Mouse (Mus musculus) small intestine, adult 2 months (tissue): Measurements from ENCODE around the gene Grtp1. TPM values are rescaled to one million over a fixed set of nuclear protein-coding genes. Genes with fewer than 3 reads are reported as not detected.

Experiments
- H3K27ac ChIP-seq: fragments of 200-500 bp; 2 replicates; pipeline ENCODE4 v1.5.1; 2012; ENCODE audit warnings: low read depth, low read length, control low read depth, inconsistent platforms; ENCODE audit not compliant: insufficient read depth
- H3K27me3 ChIP-seq: fragments of 200-500 bp; 2 replicates; pipeline ENCODE4 v1.6.1; 2012; ENCODE audit warnings: mild to moderate bottlenecking, moderate library complexity, low read length, inconsistent platforms; ENCODE audit not compliant: control insufficient read depth, insufficient read depth
- H3K36me3 ChIP-seq: fragments of 200-500 bp; 2 replicates; pipeline ENCODE4 v1.6.1; 2012; ENCODE audit warnings: mild to moderate bottlenecking, low read length, control low read depth, inconsistent platforms; ENCODE audit not compliant: control insufficient read depth, insufficient read depth
- H3K4me1 ChIP-seq: fragments of 200-500 bp; 2 replicates; pipeline ENCODE4 v1.6.1; 2012; ENCODE audit warnings: low read length, inconsistent platforms, mixed read lengths; ENCODE audit not compliant: control insufficient read depth, insufficient read depth, insufficient read length
- H3K4me3 ChIP-seq: fragments of 200-500 bp; 2 replicates; pipeline ENCODE4 v1.5.1; 2012; ENCODE audit warnings: low read depth, mild to moderate bottlenecking, control low read depth, inconsistent platforms, low read length, moderate library complexity
- CTCF ChIP-seq: fragments of 200-500 bp; IDR thresholded peaks from 2 replicates; pipeline ENCODE4 v1.5.1; 2012; ENCODE audit warnings: low read depth, mild to moderate bottlenecking, control low read depth, inconsistent platforms, low read length, moderate library complexity, mixed read lengths; ENCODE audit not compliant: insufficient replicate concordance, insufficient read length; ENCODE audit errors: extremely low read depth
- POLR2A ChIP-seq: fragments of 200-500 bp; IDR thresholded peaks from 2 replicates; pipeline ENCODE4 v1.6.1; 2012; ENCODE audit warnings: low read depth, mild to moderate bottlenecking, control low read depth, inconsistent platforms, low read length, moderate library complexity
- WGBS: fragments of 180-500 bp; shearing (Covaris S2); methylation state at CpG from one replicate; pipeline ENCODE4 v1.1.7; 2018; 5-methylcytosine and 5-hydroxymethylcytosine counted together
- polyA plus RNA-seq: library from polyadenylated mRNA; depleted of rRNA; stranded (reverse); fragments of >200 nt; gene quantifications from 2 replicates; pipeline ENCODE4 v1.2.3, GENCODE M21; 2012

The Grtp1 gene
- polyA plus RNA-seq, 1 experiment: 58.8 TPM

- H3K4me3 ChIP-seq: no peak overlapping the region
- no peak for TF ChIP-seq CTCF
- no peak for TF ChIP-seq POLR2A
- no peak overlapping the region for H3K27ac ChIP-seq
- peaks cover 2% of the 10 kb centered on the region; the same call in 1 of the 2 replicates for H3K4me1 ChIP-seq
- peaks cover 16% of the 10 kb centered on the region for H3K36me3 ChIP-seq
- H3K27me3 ChIP-seq: no peaks in the 10 kb centered on the region
- WGBS: 89% methylated on average over 5 of the region's 5 CpGs
These were observed 2.9 kb downstream of the Grtp1 start for GRCm38 (mm10) chr8:13197493-13197892.

- Histone ChIP-seq H3K27ac (no peak overlapping the region), H3K27me3 (no peaks in the 10 kb centered on the region), H3K4me1 (no peaks in the 10 kb centered on the region), H3K4me3 (no peak overlapping the region), H3K36me3 (peaks cover 32% of the 10 kb centered on the region)
- 73% methylated on average over 10 of the region's 10 CpGs for WGBS
- TF ChIP-seq CTCF (no peak), POLR2A (no peak)
These were observed 5.6 kb downstream of the Grtp1 start for GRCm38 (mm10) chr8:13194818-13195217.

GRCm38 (mm10) chr8:13190235-13190634 lies 10.2 kb downstream of the Grtp1 start:
- TF ChIP-seq POLR2A (no peak), CTCF (no peak)
- H3K4me1 ChIP-seq: no peaks in the 10 kb centered on the region
- no peak overlapping the region for H3K27ac ChIP-seq
- no peak overlapping the region for H3K4me3 ChIP-seq
- peaks cover 52% of the 10 kb centered on the region for H3K36me3 ChIP-seq
- WGBS: 77% methylated on average over 8 of the region's 8 CpGs
- no peaks in the 10 kb centered on the region for H3K27me3 ChIP-seq

- no peak overlapping the region for H3K27ac ChIP-seq
- no peak overlapping the region for H3K4me3 ChIP-seq
- H3K27me3 ChIP-seq: no peaks in the 10 kb centered on the region
- WGBS: 82% methylated on average over 1 of the region's 1 CpGs
- H3K4me1 ChIP-seq: no peaks in the 10 kb centered on the region
- peaks cover 59% of the 10 kb centered on the region for H3K36me3 ChIP-seq
- TF ChIP-seq POLR2A (no peak), CTCF (no peak)
These were observed 11.6 kb downstream of the Grtp1 start for GRCm38 (mm10) chr8:13188857-13189256.

- Histone ChIP-seq H3K4me1 (no peaks in the 10 kb centered on the region), H3K36me3 (peaks cover 60% of the 10 kb centered on the region), H3K27me3 (no peaks in the 10 kb centered on the region), H3K27ac (no peak overlapping the region), H3K4me3 (no peak overlapping the region)
- TF ChIP-seq CTCF: no peak
- WGBS: 92% methylated on average over 13 of the region's 13 CpGs
These were observed 12.3 kb downstream of the Grtp1 start for GRCm38 (mm10) chr8:13188052-13188555.

- Histone ChIP-seq H3K4me3 (no peak overlapping the region), H3K4me1 (no peaks in the 10 kb centered on the region), H3K36me3 (peaks cover 60% of the 10 kb centered on the region), H3K27me3 (no peaks in the 10 kb centered on the region), H3K27ac (no peak overlapping the region)
- TF ChIP-seq CTCF (no peak), POLR2A (no peak)
- WGBS: 69% methylated on average over 7 of the region's 7 CpGs
These were observed 12.8 kb downstream of the Grtp1 start for GRCm38 (mm10) chr8:13187638-13188037.

GRCm38 (mm10) chr8:13187229-13187628 lies 13.2 kb downstream of the Grtp1 start:
- no peaks in the 10 kb centered on the region for H3K4me1 ChIP-seq
- H3K36me3 ChIP-seq: peaks cover 64% of the 10 kb centered on the region
- H3K27me3 ChIP-seq: no peaks in the 10 kb centered on the region
- TF ChIP-seq CTCF: no peak
- no peak for TF ChIP-seq POLR2A
- H3K27ac ChIP-seq: no peak overlapping the region
- no peak overlapping the region for H3K4me3 ChIP-seq
- 81% methylated on average over 9 of the region's 9 CpGs for WGBS
